Mouse (Mus musculus) cerebellum, adult 2 months (tissue): ENCODE measurements around the gene Hjurp.

Experiments used
- CTCF ChIP-seq: fragments of 200-500 bp; IDR thresholded peaks from 2 replicates; pipeline ENCODE4 v1.5.1; 2011; ENCODE audit warnings: low read depth, mild to moderate bottlenecking, control low read depth, low read length, moderate library complexity, borderline replicate concordance; ENCODE audit not compliant: insufficient read depth
- POLR2A ChIP-seq: fragments of 200-500 bp; IDR thresholded peaks from 2 replicates; pipeline ENCODE4 v1.6.1; 2011; ENCODE audit warnings: low read length, control low read depth, borderline replicate concordance; ENCODE audit not compliant: insufficient read depth

- TF ChIP-seq POLR2A (no peak), CTCF (no peak)
Measured at GRCm38 (mm10) chr1:88227482-88227881, 50.0 kb downstream of the Hjurp start.
